Mouse (Mus musculus) myocyte (in vitro differentiated cells): ENCODE data around the gene Foxl1.

Experiments
- CEBPB ChIP-seq: IDR thresholded peaks from 2 replicates; pipeline ENCODE4 v1.6.1; 2011; ENCODE audit warnings: mild to moderate bottlenecking, moderate library complexity; ENCODE audit not compliant: poor library complexity, insufficient read depth, severe bottlenecking
- E2F4 ChIP-seq: IDR thresholded peaks from one replicate; pipeline ENCODE4 v1.6.1; 2011; ENCODE audit warnings: mild to moderate bottlenecking, control low read depth, moderate library complexity; ENCODE audit not compliant: insufficient read depth
- MAX ChIP-seq: IDR thresholded peaks from one replicate; pipeline ENCODE4 v1.6.1; 2011; ENCODE audit warnings: low read depth, mild to moderate bottlenecking, control low read depth
- MYOD1 ChIP-seq, 3 experiments: IDR thresholded peaks; one replicate each; pipeline ENCODE4 v1.6.1; 2011; ENCODE audit warnings: control low read depth in 2 of 3, low read depth in 2 of 3, mild to moderate bottlenecking in 2 of 3, moderate library complexity in 1 of 3; ENCODE audit not compliant: insufficient read length in 2 of 3, control insufficient read depth in 1 of 3
- MYOG ChIP-seq, 3 experiments: IDR thresholded peaks; one replicate each; pipeline ENCODE4 v1.6.1; 2011; ENCODE audit warnings: control low read depth in 2 of 3, low read depth in 2 of 3, mild to moderate bottlenecking in 2 of 3; ENCODE audit not compliant: insufficient read length in 2 of 3, control insufficient read depth in 1 of 3, insufficient read depth in 1 of 3
- POLR2A ChIP-seq: IDR thresholded peaks from one replicate; pipeline ENCODE4 v1.6.1; 2011; ENCODE audit warnings: low read depth, mild to moderate bottlenecking, control low read depth, moderate library complexity; ENCODE audit not compliant: insufficient read length
- POLR2AphosphoS2 ChIP-seq: IDR thresholded peaks from one replicate; pipeline ENCODE4 v1.6.1; 2011; ENCODE audit warnings: low read depth, control low read depth; ENCODE audit not compliant: insufficient read length
- SRF ChIP-seq: IDR thresholded peaks from one replicate; pipeline ENCODE4 v1.6.1; 2011; ENCODE audit warnings: low read depth; ENCODE audit not compliant: control insufficient read depth, insufficient read length
- TCF12 ChIP-seq: IDR thresholded peaks from one replicate; pipeline ENCODE4 v1.6.1; 2011; ENCODE audit warnings: mild to moderate bottlenecking, control low read depth; ENCODE audit not compliant: poor library complexity, insufficient read depth, severe bottlenecking
- USF1 ChIP-seq: IDR thresholded peaks from one replicate; pipeline ENCODE4 v1.6.1; 2011; ENCODE audit warnings: low read depth, mild to moderate bottlenecking, control low read depth, moderate library complexity

GRCm38 (mm10) chr8:121120456-121121419 is 7.0 kb upstream of the Foxl1 start:
- no peak for TF ChIP-seq POLR2AphosphoS2
- no peak for TF ChIP-seq POLR2A
- no peak for TF ChIP-seq MYOD1 (IDR thresholded peaks at IDR 0.05; ENCODE audit: control insufficient read depth in 1 of 3, insufficient read length in 2 of 3, low read depth in 2 of 3)
- TF ChIP-seq MAX, result no peak
- no peak for TF ChIP-seq TCF12
- no peak for TF ChIP-seq USF1
- no peak for TF ChIP-seq CEBPB
- no peak for TF ChIP-seq MYOG (IDR thresholded peaks at IDR 0.05; ENCODE audit: control insufficient read depth in 1 of 3, insufficient read depth in 1 of 3, insufficient read length in 2 of 3, low read depth in 2 of 3)
- TF ChIP-seq E2F4, result no peak
- TF ChIP-seq SRF, result no peak
